Mouse (Mus musculus) CH12.LX (cell line): Measurements from ENCODE around the gene Prr5l.

Experiments used
- ETS1 ChIP-seq: conservative IDR thresholded peaks from 2 replicates; pipeline ENCODE4 v1.6.1; 2012; ENCODE audit warnings: low read depth, mild to moderate bottlenecking, inconsistent platforms, low read length, improper control_type of control experiment, moderate library complexity
- POLR2A ChIP-seq: IDR thresholded peaks from 2 replicates; pipeline ENCODE4 v1.6.1; 2011; ENCODE audit warnings: low read depth, mild to moderate bottlenecking, improper control_type of control experiment, low read length
- ZKSCAN1 ChIP-seq: IDR thresholded peaks from 2 replicates; pipeline ENCODE4 v1.6.1; 2012; ENCODE audit warnings: low read depth, inconsistent platforms, low read length, improper control_type of control experiment, borderline replicate concordance

- TF ChIP-seq ETS1 (no peak), ZKSCAN1 (no peak), POLR2A (no peak)
Observed at GRCm38 (mm10) chr2:101862219-101863123, 20.4 kb downstream of the Prr5l start.
